Mouse (Mus musculus): Measurements from ENCODE around the gene Hsd17b12.

Gene Hsd17b12

GRCm38 (mm10) chr2:94157592-94158519 is at the start of gene Hsd17b12:
Gene Hsd17b12, minus strand, starts transcription at chr2:94157964.
- peak; percentile 97 to 100 for DNase-seq (ENCODE audit: low read depth in 1 of 2, low spot score in 2 of 2)

DNA sequence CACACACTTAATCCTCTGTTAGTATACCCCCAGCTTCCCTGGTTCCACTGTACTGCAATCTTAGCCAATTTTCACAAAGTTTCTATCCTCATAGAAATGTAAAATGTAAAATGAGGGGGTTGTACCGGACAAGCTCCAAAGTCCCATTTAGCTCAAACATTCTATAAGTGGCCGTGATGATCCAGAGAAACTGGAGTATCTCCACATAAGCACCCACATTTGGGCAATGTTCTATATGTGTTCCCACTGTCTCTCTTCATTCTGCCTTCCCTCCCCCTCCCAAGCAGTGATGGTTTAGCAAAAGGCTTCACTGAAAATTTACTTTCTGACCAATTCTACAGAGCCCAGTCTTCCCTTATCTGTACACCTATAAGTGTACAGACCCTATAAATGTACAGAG is 27.1 kb upstream of the Hsd17b12 start:
- DNase-seq (ENCODE audit: low read depth in 1 of 2, low spot score in 2 of 2): no peak

DNA sequence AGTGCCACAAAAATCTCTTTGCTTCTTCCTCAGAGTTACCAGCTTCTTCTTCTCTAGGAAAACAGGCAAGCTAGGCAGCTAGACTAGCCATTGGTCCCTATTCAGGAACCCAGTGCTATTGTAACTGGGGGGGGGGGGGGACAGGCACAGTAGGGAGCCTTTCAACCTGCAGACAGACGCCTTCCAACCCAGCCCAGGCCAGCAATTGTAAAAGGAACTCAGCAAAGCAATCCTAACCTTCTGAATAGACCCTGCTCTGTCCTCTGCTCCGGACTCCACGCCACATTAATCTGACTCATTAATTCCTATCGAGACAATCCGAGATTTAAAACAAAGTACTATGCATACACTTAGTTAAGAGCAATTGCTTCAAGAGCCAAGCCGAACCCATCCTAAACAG is 26.4 kb upstream of the Hsd17b12 start:
- no peak for DNase-seq (ENCODE audit: low read depth in 1 of 2, low spot score in 2 of 2)

- DNase-seq (ENCODE audit: low read depth in 1 of 2, low spot score in 2 of 2): no peak
Measured at GRCm38 (mm10) chr2:94179030-94179407, 21.3 kb upstream of the Hsd17b12 start.

DNA sequence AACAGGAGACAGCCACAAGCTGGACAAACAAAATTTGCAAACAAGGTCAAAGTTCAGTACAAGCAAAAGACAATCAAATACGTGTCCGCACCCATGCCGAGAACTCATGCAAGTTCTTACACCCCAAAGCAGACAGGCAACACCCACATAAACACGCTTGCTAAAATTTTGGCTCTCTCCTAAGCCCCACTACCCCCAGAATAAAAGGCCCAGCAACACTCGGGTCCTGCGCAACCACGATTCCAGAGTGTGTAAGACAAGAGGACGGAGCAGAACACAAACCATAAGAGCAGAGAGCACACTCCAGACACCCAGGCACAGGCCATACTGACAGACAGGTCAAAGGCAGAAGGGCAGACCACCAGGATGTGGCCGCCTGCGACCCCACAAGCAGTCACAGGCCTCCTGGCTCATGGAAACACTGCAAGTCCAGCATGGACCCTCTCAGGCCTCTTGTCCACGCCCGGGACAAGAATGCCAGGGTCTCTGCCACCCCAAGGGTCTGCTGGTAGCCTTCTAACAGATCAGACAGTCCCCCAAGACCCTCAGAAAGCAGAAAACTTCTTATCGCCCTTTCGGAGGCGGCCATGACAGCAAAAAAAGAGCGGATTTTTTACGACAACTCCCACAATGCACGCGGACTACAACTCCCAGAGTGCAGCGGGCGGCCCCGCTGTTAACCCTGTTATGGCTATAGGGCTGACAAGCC is 20.7 kb upstream of the Hsd17b12 start:
- DNase-seq (ENCODE audit: low read depth in 1 of 2, low spot score in 2 of 2): peak; percentile 49 to 73

- DNase-seq (ENCODE audit: low read depth in 1 of 2, low spot score in 2 of 2): no peak
Measured at GRCm38 (mm10) chr2:94177294-94177693, 19.5 kb upstream of the Hsd17b12 start.

DNA sequence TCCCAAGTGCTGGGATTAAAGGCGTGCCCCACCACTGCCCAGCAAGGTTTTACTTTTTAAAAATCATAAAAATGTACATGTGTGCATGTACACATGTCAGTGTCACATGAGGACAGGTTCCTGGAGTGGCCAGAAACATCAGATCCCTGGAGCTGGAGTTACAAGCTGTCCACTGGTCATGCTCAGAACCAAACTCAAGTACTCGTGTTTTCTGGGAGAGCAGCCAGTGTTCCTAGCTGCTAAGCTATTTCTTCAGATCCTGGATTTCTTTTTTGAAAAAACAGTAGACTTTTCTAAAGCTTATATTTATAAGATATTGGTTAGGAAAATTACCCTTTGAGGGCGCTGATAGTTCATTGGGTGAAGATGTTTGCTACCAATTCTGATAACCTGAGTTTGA is 18.6 kb upstream of the Hsd17b12 start:
- no peak for DNase-seq (ENCODE audit: low read depth in 1 of 2, low spot score in 2 of 2)

DNA sequence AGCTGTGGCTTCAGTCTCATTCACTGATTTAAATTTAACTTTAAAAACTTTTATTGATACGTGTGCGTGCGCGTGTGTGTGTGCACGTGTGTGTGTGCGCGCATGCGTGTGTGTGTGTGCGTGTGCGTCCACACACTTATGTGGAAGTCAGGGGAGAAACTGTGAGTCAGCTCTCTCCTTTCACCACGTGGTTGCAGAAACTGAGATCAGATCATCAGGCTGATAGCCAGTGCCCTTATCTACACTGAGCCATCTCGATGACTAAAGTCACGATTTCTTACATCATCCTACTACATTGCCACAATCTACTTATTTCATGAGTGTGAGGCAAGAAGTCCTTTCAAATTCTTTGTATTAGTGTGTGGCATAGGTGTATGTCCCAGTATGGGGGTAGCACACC is 15.8 kb upstream of the Hsd17b12 start:
- DNase-seq (ENCODE audit: low read depth in 1 of 2, low spot score in 2 of 2): no peak

DNA sequence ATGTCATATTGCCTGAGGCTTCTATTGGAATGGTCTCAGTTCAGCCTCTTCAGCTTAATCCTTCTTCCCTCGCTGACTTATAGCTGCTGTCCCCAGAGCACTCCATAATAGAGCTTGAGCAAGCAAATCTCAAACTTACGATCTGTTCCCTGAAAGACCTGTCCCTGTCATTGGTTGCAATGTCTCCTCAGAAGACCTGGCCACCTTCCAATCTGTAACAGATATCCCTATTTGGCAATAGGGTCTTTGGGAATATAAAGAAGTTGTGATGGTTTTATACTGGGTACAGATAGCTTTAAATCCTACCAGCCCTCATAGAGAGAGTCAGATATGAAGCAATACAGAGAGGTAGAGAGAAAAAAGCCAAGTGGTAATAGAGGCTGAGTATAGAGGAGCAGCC is 5.4 kb upstream of the Hsd17b12 start:
- no peak for DNase-seq (ENCODE audit: low read depth in 1 of 2, low spot score in 2 of 2)

DNA sequence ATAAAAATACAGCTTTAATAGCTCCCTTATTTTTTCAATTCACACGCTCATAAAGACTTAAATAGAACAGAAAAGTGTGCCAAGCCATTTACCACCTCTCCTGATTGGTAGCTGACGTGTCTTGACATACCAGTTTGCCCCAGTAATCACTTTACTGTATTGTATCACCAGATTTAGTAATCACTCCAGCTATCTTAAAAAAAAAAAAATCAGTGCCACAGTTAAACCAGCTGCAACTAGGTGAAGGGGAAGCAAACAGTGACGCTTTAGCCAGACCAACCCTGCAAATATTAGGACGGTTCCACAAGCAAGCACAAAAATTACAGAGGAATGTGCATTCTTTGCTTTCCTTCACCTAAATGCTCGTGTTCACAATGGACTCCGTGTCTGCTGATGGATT is 4.4 kb upstream of the Hsd17b12 start:
- DNase-seq (ENCODE audit: low read depth in 1 of 2, low spot score in 2 of 2): no peak

- DNase-seq (ENCODE audit: low read depth in 1 of 2, low spot score in 2 of 2): no peak
Measured at GRCm38 (mm10) chr2:94158520-94158884, 738 bp upstream of the Hsd17b12 start.

- no peak for DNase-seq (ENCODE audit: low read depth in 1 of 2, low spot score in 2 of 2)
Measured at GRCm38 (mm10) chr2:94157051-94157450, 713 bp downstream of the Hsd17b12 start.

GRCm38 (mm10) chr2:94145146-94145542 is 12.6 kb downstream of the Hsd17b12 start:
- DNase-seq (ENCODE audit: low read depth in 1 of 2, low spot score in 2 of 2): no peak

GRCm38 (mm10) chr2:94144520-94145145 is 13.1 kb downstream of the Hsd17b12 start:
- DNase-seq (ENCODE audit: low read depth in 1 of 2, low spot score in 2 of 2): no peak

GRCm38 (mm10) chr2:94141293-94141692 is 16.5 kb downstream of the Hsd17b12 start:
- no peak for DNase-seq (ENCODE audit: low read depth in 1 of 2, low spot score in 2 of 2)

DNA sequence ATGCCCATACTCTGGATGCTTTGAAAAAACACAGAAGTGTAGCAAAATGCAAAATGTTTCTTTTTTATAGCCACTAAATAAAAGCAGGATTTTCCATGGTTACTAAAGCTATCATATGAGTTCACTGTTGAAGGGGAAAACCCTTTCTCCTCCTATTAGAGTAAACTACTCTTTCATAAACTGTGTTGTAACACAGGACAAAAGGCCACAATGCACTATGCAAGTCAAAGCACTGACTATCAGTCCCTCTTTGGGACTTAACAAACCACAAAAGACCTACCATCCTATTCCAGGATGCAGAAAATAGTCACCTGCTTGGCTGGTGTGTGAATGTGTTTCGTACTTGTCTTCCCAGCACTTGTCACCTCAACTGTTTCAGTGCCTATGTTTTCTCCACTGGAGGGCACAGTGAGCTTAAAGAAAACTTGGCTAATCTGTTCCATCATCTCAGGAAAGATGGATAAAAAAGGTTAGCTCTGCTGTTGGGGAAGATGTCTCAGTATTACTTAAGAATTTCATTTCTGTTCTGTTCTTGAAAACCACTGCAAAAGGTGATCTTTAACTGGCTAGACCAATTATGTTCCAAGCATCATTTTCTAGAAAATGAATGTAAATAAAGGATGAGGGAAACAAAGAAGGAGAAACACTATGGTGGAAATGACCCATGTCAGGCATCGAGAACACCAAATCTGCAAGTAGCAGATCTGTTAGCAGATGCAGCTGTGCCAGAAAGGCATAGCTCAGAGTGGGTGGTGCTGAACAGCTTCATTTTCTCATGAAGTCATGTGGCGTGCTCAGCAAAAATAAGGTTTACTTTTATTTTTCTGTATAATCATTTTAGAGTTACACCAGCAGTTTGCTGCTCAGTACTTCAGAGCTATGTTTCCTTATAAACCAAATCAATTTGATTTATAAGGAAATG is 19.0 kb downstream of the Hsd17b12 start:
- DNase-seq (ENCODE audit: low read depth in 1 of 2, low spot score in 2 of 2): no peak

DNA sequence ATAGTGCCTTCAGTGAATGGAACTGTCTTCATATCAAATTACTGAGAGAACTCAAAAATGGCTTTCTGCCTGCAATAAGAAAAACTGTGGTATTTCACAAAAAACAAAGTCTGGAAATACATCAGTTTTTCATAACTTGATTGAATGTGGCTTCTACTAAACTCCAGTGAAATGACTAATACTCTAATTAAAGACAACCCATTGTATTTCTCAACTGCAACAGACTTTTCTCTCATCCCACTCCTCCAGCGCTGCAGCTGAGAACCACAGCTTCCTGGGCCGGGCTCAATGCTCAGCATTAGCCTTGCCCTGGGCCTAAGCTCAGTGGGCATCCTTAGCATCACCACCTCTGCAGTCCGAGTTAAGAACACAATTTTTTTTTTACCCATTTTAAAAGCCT is 20.9 kb downstream of the Hsd17b12 start:
- no peak for DNase-seq (ENCODE audit: low read depth in 1 of 2, low spot score in 2 of 2)

GRCm38 (mm10) chr2:94128496-94128895 is 29.3 kb downstream of the Hsd17b12 start:
- DNase-seq (ENCODE audit: low read depth in 1 of 2, low spot score in 2 of 2): no peak

GRCm38 (mm10) chr2:94122182-94123041 is 35.4 kb downstream of the Hsd17b12 start:
- DNase-seq (ENCODE audit: low read depth in 1 of 2, low spot score in 2 of 2): no peak

- no peak for DNase-seq (ENCODE audit: low read depth in 1 of 2, low spot score in 2 of 2)
Measured at GRCm38 (mm10) chr2:94103758-94104157, 54.0 kb downstream of the Hsd17b12 start.

Measured in monocyte, adult 2 months (primary cell).